Mouse (Mus musculus) adipose tissue, adult 10 weeks (tissue): Measurements from ENCODE around the gene Olfr508. TPM values are rescaled to one million over a fixed set of nuclear protein-coding genes. Genes with fewer than 3 reads are reported as not detected.

Experiments
- polyA plus RNA-seq: library from polyadenylated mRNA; stranded (reverse); fragments of 350-450 nt; fragmentation: Illumina TruSeq; extraction: RNeasy Lipid Tissue Mini Kit (QIAGEN cat#74804); gene quantifications from one replicate; pipeline ENCODE4 v1.2.3, GENCODE M21; 2014; ENCODE audit warnings: low read depth, low replicate concordance

The Olfr508 gene
- not detected for polyA plus RNA-seq

DNA sequence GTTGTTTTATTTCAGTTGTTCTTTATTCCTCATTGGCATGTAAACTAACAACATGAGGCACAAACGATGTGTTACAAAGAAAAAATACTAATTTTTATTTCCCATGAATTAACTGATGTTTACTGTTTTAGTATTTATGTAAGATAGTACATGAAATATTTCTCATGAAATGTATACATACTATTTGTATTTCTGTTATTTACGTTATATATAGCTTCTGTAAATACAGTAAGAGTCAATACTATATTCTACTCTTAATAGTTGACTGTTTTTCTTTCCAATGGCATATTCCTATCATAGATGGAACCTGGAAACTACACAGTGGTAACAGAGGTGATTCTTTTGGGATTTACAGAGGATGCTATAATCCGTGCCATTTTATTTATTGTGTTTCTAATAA, at the start of gene Olfr508:
Gene Olfr508, plus strand, starts transcription at position 301 of the 400 bp plus-strand sequence.

DNA sequence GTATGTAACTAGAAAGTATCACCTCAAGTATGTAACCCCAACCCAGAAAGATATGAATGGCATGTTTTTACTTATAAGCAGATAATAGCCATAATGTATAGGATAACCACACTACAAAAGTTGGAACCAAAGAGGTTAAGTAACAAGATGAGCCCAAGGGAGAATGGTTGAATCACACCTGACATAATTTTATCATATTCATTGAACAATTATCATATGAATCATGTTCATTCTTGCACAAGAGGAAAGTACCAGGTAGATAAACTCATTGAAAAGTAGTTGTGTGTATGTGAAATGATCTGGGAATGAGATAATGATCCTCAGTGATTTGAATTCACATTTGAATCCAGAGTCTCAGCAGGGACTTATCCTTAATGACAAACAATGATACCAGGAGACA, 19.3 kb upstream of the Olfr508 start, which contains the start of gene Olfr506:
Gene Olfr506, plus strand, starts transcription at position 301 of the 400 bp plus-strand sequence.

GRCm38 (mm10) chr7:108621514-108621913, 8.3 kb upstream of the Olfr508 start, which contains the start of gene Olfr507:
TSS of gene Olfr507 (plus strand) at chr7:108621814.

DNA sequence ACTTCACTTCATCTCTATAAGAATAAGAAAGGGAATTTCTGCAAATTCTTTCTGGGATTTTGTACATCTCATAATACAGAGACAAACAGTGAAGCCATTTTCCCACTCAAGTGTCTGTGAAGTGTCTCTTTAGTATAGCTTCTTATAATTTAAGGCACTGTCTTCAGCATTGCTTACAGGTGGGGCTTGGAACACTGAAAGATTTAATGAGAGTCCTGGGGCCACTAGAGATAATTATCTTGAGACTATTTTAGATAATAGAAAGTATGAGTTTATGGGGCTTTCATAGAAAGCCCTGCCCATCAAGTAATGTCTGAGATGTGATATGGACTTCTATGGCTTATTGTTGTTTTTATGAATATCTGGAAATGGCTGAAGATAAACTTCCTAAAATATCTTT, 22.0 kb downstream of the Olfr508 start, which contains the start of gene Olfr509:
Gene Olfr509, minus strand, starts transcription at position 101 of the 400 bp plus-strand sequence.

DNA sequence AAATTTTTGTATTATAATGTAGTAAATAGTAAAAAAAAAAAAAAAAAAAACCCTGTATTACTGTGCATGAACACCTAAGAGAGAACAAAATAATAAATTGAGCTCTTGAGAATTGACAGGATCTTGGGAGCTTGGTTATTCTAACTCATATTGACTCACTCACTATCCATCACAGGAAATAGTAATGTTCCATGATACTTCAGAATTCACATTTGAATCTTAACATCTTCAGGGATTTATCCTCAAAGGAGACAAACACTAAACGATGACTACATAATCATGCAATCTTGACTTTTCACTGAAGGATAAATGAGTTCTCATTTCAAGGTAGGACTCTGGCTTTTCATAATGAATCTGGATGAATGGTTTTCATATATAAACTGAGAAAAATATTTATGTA, 36.3 kb downstream of the Olfr508 start, which contains the start of gene Olfr510:
Gene Olfr510, plus strand, starts transcription at position 301 of the 400 bp plus-strand sequence.

Other genes starting within 250 kb of the Olfr508 start
- gene Olfr495, start 236.8 kb upstream of the Olfr508 start, polyA plus RNA-seq, result not detected
- gene Olfr497, start 209.6 kb upstream of the Olfr508 start, polyA plus RNA-seq, result not detected
- not detected for gene Olfr498, start 164.7 kb upstream of the Olfr508 start, polyA plus RNA-seq
- not detected for gene Olfr502, start 104.9 kb upstream of the Olfr508 start, polyA plus RNA-seq
- not detected for gene Olfr503, start 85.5 kb upstream of the Olfr508 start, polyA plus RNA-seq
- not detected for gene Olfr504, start 64.2 kb upstream of the Olfr508 start, polyA plus RNA-seq
- gene Olfr506, start 19.2 kb upstream of the Olfr508 start, polyA plus RNA-seq, result not detected
- not detected for gene Olfr507, start 8.2 kb upstream of the Olfr508 start, polyA plus RNA-seq
- gene Olfr509, start 21.9 kb downstream of the Olfr508 start, polyA plus RNA-seq, result not detected
- gene Olfr510, start 36.4 kb downstream of the Olfr508 start, polyA plus RNA-seq, result not detected
- gene Olfr512, start 83.3 kb downstream of the Olfr508 start, polyA plus RNA-seq, result not detected
- gene Olfr513, start 121.0 kb downstream of the Olfr508 start, polyA plus RNA-seq, result not detected
- gene Olfr514, start 196.0 kb downstream of the Olfr508 start, polyA plus RNA-seq, result not detected
- gene Olfr516, start 220.5 kb downstream of the Olfr508 start, polyA plus RNA-seq, result not detected
- gene Olfr517, start 242.4 kb downstream of the Olfr508 start, polyA plus RNA-seq, result not detected